Mouse (Mus musculus) spleen, adult 2 months (tissue): ENCODE data around the gene Klc4. TPM values are rescaled to one million over a fixed set of nuclear protein-coding genes. Genes with fewer than 3 reads are reported as not detected.
A peak's percentile ranks its signal among the peaks of the same experiment; 100 is the strongest.

Source experiments
- DNase-seq, 2 experiments: peaks; one replicate each; pipeline versions ENCODE4 v3.0.0 to v3.0.0-alpha.2; 2012 to 2021; ENCODE audit warnings: low spot score in 2 of 2, low read depth in 1 of 2
- H3K27ac ChIP-seq: fragments of 200-500 bp; 2 replicates; pipeline ENCODE4 v1.5.1; 2012; ENCODE audit warnings: low read length, inconsistent platforms; ENCODE audit not compliant: insufficient read depth
- H3K27me3 ChIP-seq: fragments of 200-500 bp; 2 replicates; pipeline ENCODE4 v1.6.1; 2012; ENCODE audit warnings: mild to moderate bottlenecking, moderate library complexity, low read length, inconsistent platforms; ENCODE audit not compliant: control insufficient read depth, insufficient read depth
- H3K36me3 ChIP-seq: fragments of 200-500 bp; 2 replicates; pipeline ENCODE4 v1.6.1; 2012; ENCODE audit warnings: mild to moderate bottlenecking, low read length, inconsistent platforms; ENCODE audit not compliant: control insufficient read depth, insufficient read depth
- H3K4me1 ChIP-seq: fragments of 200-500 bp; 2 replicates; pipeline ENCODE4 v1.6.1; 2011; ENCODE audit warnings: inconsistent platforms; ENCODE audit not compliant: control insufficient read depth, insufficient read depth, insufficient read length
- H3K4me3 ChIP-seq: fragments of 200-500 bp; 2 replicates; pipeline ENCODE4 v1.5.1; 2011; ENCODE audit warnings: mild to moderate bottlenecking, inconsistent platforms; ENCODE audit not compliant: insufficient read depth, insufficient read length; ENCODE audit errors: extremely low read depth
- CTCF ChIP-seq: fragments of 200-500 bp; IDR thresholded peaks from 2 replicates; pipeline ENCODE4 v1.5.1; 2011; ENCODE audit warnings: mild to moderate bottlenecking, inconsistent platforms; ENCODE audit not compliant: insufficient read depth, insufficient read length, insufficient replicate concordance; ENCODE audit errors: extremely low read depth
- POLR2A ChIP-seq: fragments of 200-500 bp; IDR thresholded peaks from 2 replicates; pipeline ENCODE4 v1.6.1; 2011; ENCODE audit warnings: low read depth, low read length, inconsistent platforms
- whole genome bisulfite sequencing: fragments of 180-500 bp; shearing (Covaris S2); methylation state at CpG from one replicate; pipeline ENCODE4 v1.1.7; 2018; 5-methylcytosine and 5-hydroxymethylcytosine counted together
- polyA plus RNA-seq: library from polyadenylated mRNA; depleted of rRNA; stranded (reverse); fragments of >200 nt; gene quantifications from 2 replicates; pipeline ENCODE4 v1.2.3, GENCODE M21; 2012; rRNA removed

The Klc4 gene
- 14.2 and 14.6 TPM in 2 replicates for polyA plus RNA-seq

DNA sequence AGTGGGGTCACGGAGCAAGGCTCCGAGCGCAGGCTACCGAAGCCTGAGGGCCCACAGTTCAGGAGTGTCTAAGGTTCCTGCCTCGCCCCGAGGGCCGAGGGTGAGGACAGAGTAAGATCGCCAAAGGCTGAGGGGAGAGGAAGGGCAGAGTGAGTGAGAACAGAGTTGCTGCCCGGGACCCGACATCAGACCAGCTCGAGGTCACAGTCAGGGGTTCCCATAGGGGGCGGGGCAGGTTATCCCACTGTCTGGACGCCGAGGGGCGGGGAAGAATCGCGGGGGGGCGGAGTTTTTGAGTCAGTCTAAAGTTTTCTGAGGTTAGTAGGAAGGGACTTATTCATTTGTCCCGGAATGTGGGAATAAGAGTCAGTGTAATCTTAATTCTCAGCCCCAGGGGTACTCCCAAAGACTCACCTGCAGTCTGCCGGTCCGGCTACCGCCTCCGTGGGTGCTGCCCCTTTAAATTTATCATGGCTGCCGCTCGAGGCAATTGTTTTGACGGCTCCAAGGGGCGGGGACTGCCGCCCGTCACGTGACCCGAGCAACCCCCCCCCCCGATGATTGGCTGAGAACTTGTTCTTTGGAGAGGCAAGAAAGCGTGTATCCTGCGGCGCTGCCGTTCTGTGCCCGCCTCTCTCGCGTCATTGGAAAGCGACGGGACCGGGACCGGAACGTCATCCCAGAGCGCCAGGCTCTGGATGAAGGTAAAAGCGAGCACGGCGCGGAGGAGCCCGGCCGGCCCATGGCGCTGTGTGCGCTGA is at the start of gene Klc4, which contains the start of gene Mrpl2:
TSS of gene Klc4 (minus strand) at position 462 of the 761 bp plus-strand sequence.
TSS of gene Mrpl2 (plus strand) at position 669 of the 761 bp plus-strand sequence.
- DNase-seq: peak; percentile 98
- Histone ChIP-seq H3K4me1 (peaks cover 10% of the 10 kb centered on the region; the same call in 1 of the 2 replicates), H3K36me3 (peaks cover 6% of the 10 kb centered on the region), H3K27me3 (no peaks in the 10 kb centered on the region), H3K27ac (peak within 1 kb of the TSS; percentile 78), H3K4me3 (peak within 1 kb of the TSS; percentile 79)
- under 1% methylated on average over 53 of the region's 53 CpGs for WGBS
- TF ChIP-seq POLR2A (peak; percentile 75), CTCF (no peak)

GRCm38 (mm10) chr17:46694517-46695063 is 48.8 kb upstream of the Klc4 start:
- no peak for DNase-seq
- Histone ChIP-seq H3K4me1 (no peaks in the 10 kb centered on the region), H3K36me3 (peaks cover 4% of the 10 kb centered on the region), H3K27ac (no peak overlapping the region), H3K4me3 (no peak overlapping the region), H3K27me3 (no peaks in the 10 kb centered on the region)
- 81% methylated on average over 1 of the region's 1 CpGs for WGBS
- TF ChIP-seq CTCF: no peak
- no peak for TF ChIP-seq POLR2A

GRCm38 (mm10) chr17:46691390-46691789 is 45.6 kb upstream of the Klc4 start:
- H3K27me3 ChIP-seq: no peaks in the 10 kb centered on the region
- 96% methylated on average over 2 of the region's 2 CpGs for WGBS
- no peak for DNase-seq
- H3K27ac ChIP-seq: no peak overlapping the region
- H3K36me3 ChIP-seq: peaks cover 5% of the 10 kb centered on the region
- no peak overlapping the region for H3K4me3 ChIP-seq
- TF ChIP-seq CTCF: no peak
- no peak for TF ChIP-seq POLR2A
- no peaks in the 10 kb centered on the region for H3K4me1 ChIP-seq

GRCm38 (mm10) chr17:46690665-46691064 is 44.8 kb upstream of the Klc4 start:
- H3K27me3 ChIP-seq: no peaks in the 10 kb centered on the region
- WGBS: 85% methylated on average over 12 of the region's 12 CpGs

GRCm38 (mm10) chr17:46685913-46686312 is 40.1 kb upstream of the Klc4 start:
- Histone ChIP-seq H3K27ac (0 out of 2 replicates have a peak overlapping the region, but pooled peaks have one; percentile 17), H3K27me3 (no peaks in the 10 kb centered on the region), H3K36me3 (peaks cover 19% of the 10 kb centered on the region), H3K4me1 (peaks cover 6% of the 10 kb centered on the region; the same call in 1 of the 2 replicates), H3K4me3 (no peak overlapping the region)
- DNase-seq: no peak
- TF ChIP-seq CTCF (no peak), POLR2A (no peak)
- whole genome bisulfite sequencing: 74% methylated on average over 6 of the region's 6 CpGs

More at GRCm38 (mm10) chr17:46690665-46691064, 44.8 kb upstream of the Klc4 start:
- H3K27ac ChIP-seq: no peak overlapping the region
- TF ChIP-seq POLR2A: no peak
- no peak for TF ChIP-seq CTCF
- DNase-seq: no peak
- H3K4me1 ChIP-seq: no peaks in the 10 kb centered on the region
- H3K36me3 ChIP-seq: peaks cover 11% of the 10 kb centered on the region
- H3K4me3 ChIP-seq: no peak overlapping the region

DNA sequence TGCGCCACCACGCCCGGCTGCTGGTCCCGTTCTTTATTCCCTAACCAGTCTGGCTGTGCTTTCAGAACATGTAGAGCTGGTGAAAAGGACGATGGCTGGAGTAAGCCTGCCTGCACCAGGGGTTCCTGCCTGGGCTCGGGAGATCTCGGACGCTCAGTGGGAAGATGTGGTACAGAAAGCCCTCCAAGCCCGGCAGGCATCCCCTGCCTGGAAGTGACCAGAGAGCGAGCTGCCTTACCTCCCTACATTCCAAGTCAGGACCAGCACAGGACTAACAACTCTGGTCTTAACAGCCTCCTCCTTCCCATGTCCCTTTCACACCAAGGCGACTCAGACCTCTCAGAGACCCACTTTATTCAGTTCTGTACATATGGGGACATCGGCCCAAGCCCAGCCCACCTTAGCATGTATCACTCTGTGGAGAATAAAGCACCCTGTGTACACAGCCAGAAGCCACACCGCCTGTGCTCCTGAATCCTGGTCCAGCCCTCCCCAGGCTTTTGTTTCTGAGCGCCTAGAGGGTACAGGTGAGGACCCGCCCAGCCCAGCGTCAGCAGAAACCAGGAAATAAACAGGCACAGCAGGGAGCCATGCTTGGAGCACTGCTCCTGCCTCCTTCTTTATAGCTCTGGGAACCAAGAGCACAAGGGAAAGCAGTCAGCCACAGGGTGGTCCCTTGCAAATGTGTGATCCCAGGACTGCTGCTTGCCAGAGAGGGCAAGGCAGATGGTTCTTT is 37.0 kb upstream of the Klc4 start:
- H3K36me3 ChIP-seq: peaks cover 21% of the 10 kb centered on the region
- TF ChIP-seq CTCF: no peak
- TF ChIP-seq POLR2A: no peak

More for the DNA sequence above, 37.0 kb upstream of the Klc4 start:
- Histone ChIP-seq H3K4me3 (no peak overlapping the region), H3K27ac (no peak overlapping the region), H3K27me3 (no peaks in the 10 kb centered on the region), H3K4me1 (peaks cover 8% of the 10 kb centered on the region; the same call in 1 of the 2 replicates)
- WGBS: 94% methylated on average over 16 of the region's 16 CpGs
- no peak for DNase-seq
